Mouse (Mus musculus) olfactory bulb, adult 2 months (tissue): ENCODE data around the gene Ndufa6.

Source experiments
- CTCF ChIP-seq: fragments of 200-500 bp; IDR thresholded peaks from 2 replicates; pipeline ENCODE4 v1.5.1; 2012; ENCODE audit warnings: low read depth, mild to moderate bottlenecking, low read length, moderate library complexity; ENCODE audit not compliant: insufficient read depth
- POLR2A ChIP-seq: fragments of 200-500 bp; IDR thresholded peaks from 2 replicates; pipeline ENCODE4 v1.6.1; 2012; ENCODE audit warnings: mild to moderate bottlenecking, low read depth, low read length, moderate library complexity; ENCODE audit not compliant: insufficient read depth

GRCm38 (mm10) chr15:82402741-82403140, 48.6 kb upstream of the Ndufa6 start:
- TF ChIP-seq CTCF (no peak), POLR2A (no peak)
